Mouse (Mus musculus) lung, embryonic 14.5 days (tissue): ENCODE data around the gene Gucd1. TPM values are rescaled to one million over a fixed set of nuclear protein-coding genes. Genes with fewer than 3 reads are reported as not detected.
"Not testable (repeated sequence)": the region's sequence is repeated elsewhere in the genome, so short reads cannot be mapped to it uniquely, and the experiment has no call there.

Experiments
- ATAC-seq: fragments of 200-750 bp; cut with Nextera tagmentation; 2 replicates; pipeline ENCODE4 v1.8.0; 2017; ENCODE audit warnings: mild to moderate bottlenecking, moderate TSS enrichment, moderate library complexity; ENCODE audit not compliant: insufficient read depth
- DNase-seq: peaks from one replicate; pipeline ENCODE4 v3.0.0-alpha.2; 2015
- H3K27ac ChIP-seq: fragments of 300-500 bp; sonication (generic); 2 replicates; pipeline ENCODE4 v1.5.1; 2014; ENCODE audit warnings: low read depth, mild to moderate bottlenecking, moderate library complexity
- H3K27me3 ChIP-seq: fragments of 300-500 bp; sonication (generic); 2 replicates; pipeline ENCODE4 v1.6.1; 2014; ENCODE audit warnings: low read length, control low read depth; ENCODE audit not compliant: insufficient read depth
- H3K36me3 ChIP-seq: fragments of 300-500 bp; sonication (generic); 2 replicates; pipeline ENCODE4 v1.6.1; 2014; ENCODE audit warnings: control low read depth; ENCODE audit not compliant: insufficient read depth
- H3K4me1 ChIP-seq: fragments of 300-500 bp; sonication (generic); 2 replicates; pipeline ENCODE4 v1.6.1; 2014; ENCODE audit warnings: antibody characterized with exemption, control low read depth; ENCODE audit not compliant: insufficient read depth
- H3K4me2 ChIP-seq: fragments of 300-500 bp; sonication (generic); 2 replicates; pipeline ENCODE4 v1.6.1; 2014; ENCODE audit warnings: mild to moderate bottlenecking
- H3K4me3 ChIP-seq: fragments of 300-500 bp; sonication (generic); 2 replicates; pipeline ENCODE4 v1.5.1; 2014; ENCODE audit warnings: low read depth, low read length
- H3K9ac ChIP-seq: fragments of 300-500 bp; sonication (generic); 2 replicates; pipeline ENCODE4 v1.6.1; 2014
- H3K9me3 ChIP-seq: fragments of 300-500 bp; sonication (generic); 2 replicates; pipeline ENCODE4 v1.6.1; 2016; ENCODE audit warnings: low read depth, low read length, control low read depth
- CTCF ChIP-seq: IDR thresholded peaks from 2 replicates; pipeline ENCODE4 v1.5.1; 2016; ENCODE audit warnings: antibody characterized with exemption, low read depth
- WGBS: fragments of 180-500 bp; shearing (Covaris S2); extraction: QIAGEN DNeasy Blood & Tissue Kit; methylation state at CpG from one replicate; pipeline ENCODE4 v1.1.7; 2014; 5-methylcytosine and 5-hydroxymethylcytosine counted together
- polyA plus RNA-seq: library from polyadenylated mRNA; unstranded; fragments of >200 nt; fragmentation: Nextera tagmentation; extraction: Ambion mirVana; gene quantifications from 2 replicates; pipeline ENCODE4 v1.2.1, GENCODE M21; 2014

Gene Gucd1
- 30.8 and 32.6 TPM in 2 replicates for polyA plus RNA-seq

DNA sequence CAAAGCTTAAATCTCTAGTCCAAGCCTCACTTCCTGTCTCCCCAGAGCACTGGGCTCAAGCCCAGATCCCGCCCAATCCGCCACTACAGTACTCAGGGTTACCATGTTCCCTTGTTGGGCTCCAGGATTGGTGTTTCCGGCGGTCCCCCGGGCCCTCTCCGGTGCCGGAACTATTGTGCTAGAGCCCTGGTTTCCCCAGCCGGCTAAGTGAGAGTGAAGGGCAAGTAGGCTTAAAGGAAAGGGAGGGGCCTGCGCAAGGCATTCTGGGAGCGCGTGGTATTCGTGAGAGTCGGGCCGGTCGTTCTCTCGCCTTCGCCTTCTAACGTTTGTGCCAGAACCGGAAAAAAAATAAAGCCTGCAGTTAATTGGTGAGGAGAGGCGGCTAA is at the start of gene Gucd1:
Gucd1 (minus strand) TSS at position 215 of the 386 bp plus-strand sequence.
- peaks cover 33% of the 10 kb centered on the region for H3K36me3 ChIP-seq
- peak; percentile 92 for ATAC-seq
- WGBS = 1% methylated on average over 20 of the region's 20 CpGs

DNA sequence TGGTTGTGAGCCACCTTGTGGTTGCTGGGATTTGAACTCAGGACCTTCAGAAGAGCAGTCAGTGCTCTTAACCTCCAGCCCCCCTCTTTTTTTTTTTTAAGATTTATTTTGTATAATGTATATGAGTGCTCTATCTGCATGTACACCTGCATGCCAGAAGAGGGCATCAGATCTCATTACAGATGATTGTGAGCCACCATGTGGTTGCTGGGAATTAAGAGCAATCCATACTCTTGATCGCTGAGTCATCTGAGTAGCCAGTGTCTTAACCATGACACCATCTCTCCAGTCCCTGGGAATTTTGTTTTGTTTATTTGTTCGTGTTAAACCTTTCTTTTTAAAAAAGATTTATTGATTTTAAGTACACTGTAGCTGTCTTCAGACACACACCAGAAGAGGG is 49.0 kb upstream of the Gucd1 start:
- ATAC-seq, H3K4me3 ChIP-seq, H3K4me2 ChIP-seq, H3K4me1 ChIP-seq, H3K9ac ChIP-seq, H3K27ac ChIP-seq, H3K36me3 ChIP-seq, H3K27me3 ChIP-seq, DNase-seq, H3K9me3 ChIP-seq: not testable (repeated sequence)
- 76% methylated on average over 2 of the region's 2 CpGs for WGBS

More for the DNA sequence above, at the start of gene Gucd1:
- Histone ChIP-seq H3K27ac (peak within 1 kb of the TSS; percentile 99), H3K9ac (peak within 1 kb of the TSS; percentile 82), H3K4me2 (peak within 1 kb of the TSS; percentile 95), H3K4me3 (peak within 1 kb of the TSS; percentile 66), H3K27me3 (no peaks in the 10 kb centered on the region), H3K4me1 (0 out of 2 replicates have a peak, but pooled peaks cover 6% of the 10 kb centered on the region), H3K9me3 (no peaks in the 10 kb centered on the region)
- DNase-seq = peak; percentile 98
- no peak for TF ChIP-seq CTCF

DNA sequence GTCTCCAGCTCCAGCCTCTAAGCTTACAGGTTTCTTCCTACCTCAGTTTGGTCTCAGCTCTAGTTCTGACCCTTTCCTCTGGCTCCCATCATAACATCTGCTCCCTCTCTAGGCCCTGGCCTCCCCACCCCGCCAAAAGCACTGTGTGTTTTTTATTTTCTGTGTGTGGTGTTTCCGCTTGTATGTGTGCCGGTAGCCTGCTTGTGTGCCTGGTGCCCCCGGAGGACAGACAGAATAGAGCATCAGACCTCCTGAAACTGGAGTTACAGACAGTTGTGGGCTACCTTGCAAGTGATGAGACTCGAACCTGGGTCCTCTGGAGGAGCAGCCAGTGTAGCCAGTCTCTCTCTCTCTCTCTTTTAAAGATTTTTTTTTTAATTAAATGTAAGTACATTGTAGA is 48.5 kb upstream of the Gucd1 start:
- H3K36me3 ChIP-seq = no peaks in the 10 kb centered on the region
- 81% methylated on average over 5 of the region's 5 CpGs for WGBS
- peaks cover 5% of the 10 kb centered on the region; the same call in 1 of the 2 replicates for H3K27me3 ChIP-seq
- no peaks in the 10 kb centered on the region for H3K9me3 ChIP-seq
- no peak overlapping the region for H3K4me2 ChIP-seq
- ATAC-seq (no peak), DNase-seq (no peak)
- no peak for TF ChIP-seq CTCF
- no peaks in the 10 kb centered on the region for H3K4me1 ChIP-seq
- H3K9ac ChIP-seq = no peak overlapping the region
- no peak overlapping the region for H3K27ac ChIP-seq
- no peak overlapping the region for H3K4me3 ChIP-seq

DNA sequence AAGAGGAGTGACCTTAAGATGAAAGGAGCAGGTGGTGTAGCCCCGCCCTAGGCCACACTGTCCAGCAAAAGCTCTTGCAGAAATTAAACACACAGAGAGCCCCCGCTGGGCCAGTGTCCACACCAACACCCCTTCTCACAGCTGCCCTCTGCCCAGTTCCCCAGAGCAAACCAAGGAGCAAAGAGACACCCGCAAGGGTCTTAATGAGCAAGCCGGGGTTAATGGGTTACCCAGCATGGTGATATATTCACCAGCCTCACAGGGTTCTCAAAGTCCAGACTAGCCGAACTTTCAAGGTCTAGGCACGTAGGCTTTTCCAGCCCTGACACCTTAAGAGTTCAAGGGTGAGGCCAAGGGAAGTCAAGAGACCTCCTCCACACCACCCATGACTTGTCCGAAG is 48.1 kb upstream of the Gucd1 start:
- H3K27me3 ChIP-seq = peaks cover 9% of the 10 kb centered on the region
- H3K4me1 ChIP-seq = no peaks in the 10 kb centered on the region
- H3K9me3 ChIP-seq = no peaks in the 10 kb centered on the region
- no peak for DNase-seq
- ATAC-seq = no peak
- no peak overlapping the region for H3K9ac ChIP-seq
- H3K4me3 ChIP-seq = no peak overlapping the region
- 63% methylated on average over 7 of the region's 7 CpGs for WGBS
- no peak overlapping the region for H3K27ac ChIP-seq
- no peak for TF ChIP-seq CTCF
- no peaks in the 10 kb centered on the region for H3K36me3 ChIP-seq
- no peak overlapping the region for H3K4me2 ChIP-seq

DNA sequence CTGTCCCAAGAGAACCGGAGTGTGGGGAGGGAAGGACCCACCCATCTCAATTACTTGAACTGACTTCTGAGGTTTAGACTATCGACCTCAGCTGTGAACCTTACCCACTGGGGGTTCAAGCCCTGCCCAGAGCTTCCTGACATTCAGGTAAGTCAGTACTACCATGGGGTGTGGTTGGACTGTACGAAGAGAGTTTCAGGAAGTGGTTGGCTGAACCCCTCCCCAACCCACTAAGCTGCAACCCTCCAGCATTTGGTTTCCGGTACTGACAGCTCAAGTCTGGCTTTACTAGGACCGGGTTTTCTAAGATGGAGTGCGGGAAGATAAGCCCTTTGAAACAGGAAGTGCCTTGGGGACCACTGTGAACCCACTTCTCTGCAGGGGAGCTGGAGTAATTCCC is 47.7 kb upstream of the Gucd1 start:
- no peaks in the 10 kb centered on the region for H3K36me3 ChIP-seq
- ATAC-seq (no peak), DNase-seq (no peak)
- H3K27ac ChIP-seq = no peak overlapping the region
- H3K4me2 ChIP-seq = no peak overlapping the region
- no peak overlapping the region for H3K9ac ChIP-seq
- H3K9me3 ChIP-seq = no peaks in the 10 kb centered on the region
- H3K4me1 ChIP-seq = peaks cover under 1% of the 10 kb centered on the region; the same call in 1 of the 2 replicates
- H3K4me3 ChIP-seq = no peak overlapping the region
- WGBS = 57% methylated on average over 6 of the region's 6 CpGs
- no peak for TF ChIP-seq CTCF
- peaks cover 14% of the 10 kb centered on the region for H3K27me3 ChIP-seq

DNA sequence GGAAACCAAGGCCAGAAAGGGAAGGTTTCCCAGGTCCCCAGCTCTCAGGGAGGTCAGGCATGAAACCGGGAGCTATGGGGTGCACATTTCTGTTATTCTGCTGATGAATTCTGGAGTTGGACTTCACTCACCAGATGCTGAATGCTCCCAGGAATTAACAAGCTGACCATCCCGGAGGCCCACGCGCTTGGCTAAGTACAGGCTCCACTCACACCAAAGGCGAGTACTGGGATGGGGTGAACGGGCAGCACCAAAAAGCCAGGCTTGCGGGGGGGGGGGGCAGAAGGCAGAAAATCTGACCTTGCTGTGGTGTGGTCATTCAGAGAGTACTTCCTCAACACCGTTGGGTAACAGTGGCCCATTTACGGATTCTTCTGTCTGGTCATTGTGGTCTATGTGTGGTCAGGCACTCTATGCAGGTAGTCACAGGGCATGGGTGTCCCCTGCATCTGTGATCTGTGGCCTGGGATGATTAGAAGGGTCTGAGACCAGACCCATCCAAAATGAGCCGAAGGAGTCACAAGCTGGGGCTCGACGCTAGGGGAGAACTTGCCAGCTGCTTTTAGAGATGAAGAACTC is 47.0 kb upstream of the Gucd1 start:
- Histone ChIP-seq H3K27me3 (peaks cover 20% of the 10 kb centered on the region), H3K36me3 (no peaks in the 10 kb centered on the region), H3K9ac (no peak overlapping the region), H3K4me2 (no peak overlapping the region), H3K4me3 (no peak overlapping the region), H3K27ac (no peak overlapping the region), H3K4me1 (peaks cover 4% of the 10 kb centered on the region; the same call in 1 of the 2 replicates), H3K9me3 (no peaks in the 10 kb centered on the region)
- ATAC-seq = no peak
- DNase-seq = no peak
- TF ChIP-seq CTCF = no peak
- WGBS = 81% methylated on average over 12 of the region's 12 CpGs

DNA sequence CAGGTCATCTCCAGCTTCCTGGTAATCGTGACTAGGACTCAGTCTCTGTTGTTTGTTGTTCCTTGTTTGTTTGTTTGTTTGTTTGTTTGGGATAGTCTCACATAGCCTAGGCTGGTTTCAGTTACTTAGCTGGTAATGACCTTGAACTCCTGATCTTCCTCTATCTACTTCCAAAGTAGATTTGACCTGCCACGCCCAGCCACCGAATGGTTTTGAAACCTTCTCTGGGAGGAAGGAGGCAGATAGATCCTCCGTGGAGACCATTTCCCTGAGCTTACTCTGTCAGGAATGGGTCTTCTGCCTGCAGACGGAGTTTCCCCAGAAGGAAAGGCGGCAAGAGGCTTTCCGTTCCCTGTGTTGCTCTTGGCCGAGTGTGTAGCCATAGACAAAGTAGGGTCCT is 44.8 kb upstream of the Gucd1 start:
- ATAC-seq (no peak), DNase-seq (no peak)
- Histone ChIP-seq H3K4me2 (no peak overlapping the region), H3K4me1 (peaks cover 4% of the 10 kb centered on the region; the same call in 1 of the 2 replicates), H3K27me3 (peaks cover 28% of the 10 kb centered on the region), H3K36me3 (no peaks in the 10 kb centered on the region), H3K9me3 (no peaks in the 10 kb centered on the region), H3K4me3 (no peak overlapping the region), H3K27ac (no peak overlapping the region), H3K9ac (no peak overlapping the region)
- 77% methylated on average over 8 of the region's 8 CpGs for WGBS
- no peak for TF ChIP-seq CTCF
